Mouse (Mus musculus) heart, adult 9 months (tissue): ENCODE measurements around the gene Msto1.
"Not testable (repeated sequence)": the region's sequence is repeated elsewhere in the genome, so short reads cannot be mapped to it uniquely, and the experiment has no call there.

Source experiments
- DNase-seq, 2 experiments: peaks; one replicate each; pipeline ENCODE4 v3.0.0; 2022; ENCODE audit warnings: low spot score in 2 of 2

The Msto1 gene

DNA sequence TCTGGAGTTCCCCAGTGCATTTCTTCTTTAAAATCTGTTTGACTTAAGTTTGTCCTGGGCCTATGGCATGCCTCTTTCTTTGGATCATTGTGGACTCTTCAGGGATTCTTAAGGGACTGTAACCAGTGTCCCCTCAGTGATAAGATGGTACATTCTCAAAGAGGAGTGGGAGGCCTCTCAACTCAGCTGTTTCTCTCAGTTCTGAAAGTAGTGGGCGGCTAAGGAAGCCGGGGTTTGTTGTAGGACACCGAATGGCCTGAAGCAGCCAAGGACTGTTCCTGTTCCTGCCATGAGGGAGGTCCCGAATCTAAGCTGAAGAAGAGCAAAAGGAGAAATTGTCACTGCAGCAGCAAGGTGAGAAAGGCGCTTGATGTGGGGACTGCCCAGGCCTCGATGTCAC, 8.6 kb downstream of the Msto1 start:
- no peak for DNase-seq

- DNase-seq: no peak
These were observed 9.0 kb downstream of the Msto1 start for GRCm38 (mm10) chr3:88904803-88905202.

DNA sequence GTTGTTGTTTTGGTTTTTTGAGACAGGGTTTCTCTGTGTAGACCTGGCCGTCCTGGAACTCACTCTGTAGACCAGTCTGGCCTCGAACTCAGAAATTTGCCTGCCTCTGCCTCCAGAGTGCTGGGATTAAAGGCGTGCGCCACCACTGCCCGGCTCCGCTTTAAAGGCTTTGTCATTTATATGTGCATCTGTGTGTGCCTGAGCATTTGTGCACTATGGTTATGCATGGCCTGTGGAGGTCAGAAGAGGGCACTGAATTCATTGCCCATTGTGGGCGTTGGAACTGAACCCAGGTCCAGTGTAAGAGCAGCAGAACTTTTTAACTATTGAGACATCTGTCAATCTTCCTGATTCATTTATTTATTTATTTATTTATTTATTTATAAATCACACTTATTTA, 20.8 kb downstream of the Msto1 start:
- DNase-seq: not testable (repeated sequence)

- not testable (repeated sequence) for DNase-seq
These were observed 31.3 kb downstream of the Msto1 start for GRCm38 (mm10) chr3:88882536-88882935.

- not testable (repeated sequence) for DNase-seq
These were observed 45.4 kb downstream of the Msto1 start for GRCm38 (mm10) chr3:88868449-88868848.

DNA sequence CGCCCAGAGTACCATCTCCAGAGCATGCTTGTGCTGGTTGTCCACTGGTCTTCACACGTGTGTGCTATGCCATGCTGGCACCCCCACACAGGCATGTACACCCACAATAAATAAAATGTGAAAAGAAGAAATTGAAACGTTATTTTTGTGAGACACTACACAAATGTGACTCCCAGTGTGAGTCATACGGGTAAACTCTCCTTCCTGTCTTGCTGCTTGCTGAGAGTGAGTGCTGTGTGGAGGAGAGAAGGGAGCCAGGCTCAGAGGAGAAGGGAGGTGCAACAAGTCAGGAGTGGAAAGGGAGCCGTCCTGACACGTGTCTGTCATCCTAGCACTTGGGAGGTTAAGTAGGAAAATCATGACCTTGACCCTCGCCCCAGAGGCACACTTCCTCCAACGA, 46.6 kb downstream of the Msto1 start:
- DNase-seq: not testable (repeated sequence)

GRCm38 (mm10) chr3:88866735-88867134, 47.1 kb downstream of the Msto1 start:
- not testable (repeated sequence) for DNase-seq

- DNase-seq: no peak
These were observed 51.7 kb downstream of the Msto1 start for GRCm38 (mm10) chr3:88862129-88862528.

GRCm38 (mm10) chr3:88855837-88856236, 58.0 kb downstream of the Msto1 start:
- no peak for DNase-seq
